Mouse (Mus musculus) bone marrow macrophage, adult 2 months (primary cell): ENCODE data around the gene Numa1. TPM values are rescaled to one million over a fixed set of nuclear protein-coding genes. Genes with fewer than 3 reads are reported as not detected.

Experiments used
- H3K27ac ChIP-seq: 2 replicates; pipeline ENCODE4 v1.5.1; 2012; ENCODE audit warnings: low read depth, low read length; ENCODE audit not compliant: insufficient read depth
- H3K4me1 ChIP-seq: 2 replicates; pipeline ENCODE4 v1.6.1; 2012; ENCODE audit warnings: low read length; ENCODE audit not compliant: control insufficient read depth, insufficient read depth
- H3K4me3 ChIP-seq: 2 replicates; pipeline ENCODE4 v1.5.1; 2012; ENCODE audit warnings: mild to moderate bottlenecking, low read length, moderate library complexity; ENCODE audit not compliant: insufficient read depth
- CTCF ChIP-seq: IDR thresholded peaks from 2 replicates; pipeline ENCODE4 v1.5.1; 2012; ENCODE audit warnings: low read depth, mild to moderate bottlenecking, low read length, moderate library complexity
- POLR2A ChIP-seq: IDR thresholded peaks from 2 replicates; pipeline ENCODE4 v1.6.1; 2012; ENCODE audit warnings: mild to moderate bottlenecking, low read depth, low read length, borderline replicate concordance
- polyA plus RNA-seq: library from polyadenylated mRNA; stranded (reverse); fragments of >200 nt; gene quantifications from 2 replicates; pipeline ENCODE4 v1.2.4, GENCODE M21; 2012; ENCODE audit not compliant: missing spikeins, insufficient read depth, insufficient read length

Gene Numa1
- polyA plus RNA-seq, 1 experiment: 145 TPM

DNA sequence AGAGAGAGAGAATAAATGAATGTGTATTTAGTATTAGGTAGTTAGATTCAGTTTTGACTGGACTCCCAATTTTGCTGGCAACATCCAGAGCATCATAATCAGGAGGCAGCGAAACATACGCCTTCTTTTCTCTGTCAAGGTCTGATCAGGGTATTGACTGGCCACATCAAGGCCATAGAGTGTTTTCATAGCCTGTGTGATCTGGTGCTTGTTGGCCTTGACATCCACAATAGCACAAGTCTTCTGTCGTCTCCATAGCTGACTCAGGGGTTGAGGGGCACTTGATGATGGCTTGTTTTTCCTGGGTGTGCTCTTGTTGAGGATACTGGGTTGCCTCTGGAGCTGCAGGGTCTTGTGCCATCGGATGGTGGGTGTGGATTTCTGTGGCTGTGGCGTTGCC is 23.0 kb downstream of the Numa1 start:
- TF ChIP-seq CTCF (no peak), POLR2A (no peak)
- H3K27ac ChIP-seq: no peak overlapping the region
- H3K4me1 ChIP-seq: peaks cover 23% of the 10 kb centered on the region
- H3K4me3 ChIP-seq: no peak overlapping the region

GRCm38 (mm10) chr7:101962829-101963228 is 28.9 kb downstream of the Numa1 start:
- TF ChIP-seq POLR2A (no peak), CTCF (no peak)
- no peak overlapping the region for H3K27ac ChIP-seq
- peaks cover 33% of the 10 kb centered on the region for H3K4me1 ChIP-seq
- no peak overlapping the region for H3K4me3 ChIP-seq

DNA sequence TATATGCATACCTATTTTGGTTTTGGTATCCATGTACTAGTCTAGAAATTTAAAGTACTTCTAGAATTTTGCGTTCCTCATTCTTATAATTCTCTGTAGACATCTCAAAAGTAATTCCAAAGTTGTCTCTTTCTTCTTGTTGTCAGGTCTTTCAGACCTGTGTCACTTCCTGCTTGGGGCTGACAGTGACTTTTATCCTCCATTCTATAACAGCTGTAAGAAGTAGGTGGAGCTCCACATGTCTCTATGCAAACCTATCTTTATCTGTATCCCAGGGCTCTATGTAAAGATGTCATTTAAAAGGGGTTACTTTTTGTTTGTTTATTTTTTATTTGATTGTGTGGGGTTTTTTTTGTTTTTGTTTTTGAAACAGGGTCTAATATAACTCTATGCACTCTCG is 29.7 kb downstream of the Numa1 start:
- peaks cover 38% of the 10 kb centered on the region for H3K4me1 ChIP-seq
- no peak for TF ChIP-seq CTCF
- no peak for TF ChIP-seq POLR2A

DNA sequence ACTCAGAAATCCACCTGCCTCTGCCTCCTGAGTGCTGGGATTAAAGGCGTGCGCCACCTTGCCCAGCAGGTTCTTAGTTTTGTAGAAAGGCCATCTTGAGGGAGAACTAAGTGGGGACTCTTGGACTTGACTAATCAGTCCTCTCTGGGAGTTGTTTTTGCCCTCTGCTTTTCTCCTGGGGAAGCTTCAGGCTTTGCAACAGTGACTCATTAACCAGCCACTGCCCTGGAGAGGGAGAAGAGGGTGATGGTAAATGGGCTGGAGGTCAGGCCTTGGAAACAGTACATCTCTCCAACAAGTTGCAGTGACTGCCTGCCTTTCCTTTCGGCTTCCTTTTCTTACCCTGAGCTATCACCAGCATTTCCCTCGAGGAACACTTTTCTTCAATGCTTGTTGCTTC is 30.6 kb downstream of the Numa1 start:
- H3K4me3 ChIP-seq: no peak overlapping the region
- peak overlapping the region; percentile 55 for H3K27ac ChIP-seq
- H3K4me1 ChIP-seq: peaks cover 43% of the 10 kb centered on the region
- no peak for TF ChIP-seq CTCF
- no peak for TF ChIP-seq POLR2A

More for the DNA sequence above, 29.7 kb downstream of the Numa1 start:
- Histone ChIP-seq H3K4me3 (no peak overlapping the region), H3K27ac (no peak overlapping the region)

DNA sequence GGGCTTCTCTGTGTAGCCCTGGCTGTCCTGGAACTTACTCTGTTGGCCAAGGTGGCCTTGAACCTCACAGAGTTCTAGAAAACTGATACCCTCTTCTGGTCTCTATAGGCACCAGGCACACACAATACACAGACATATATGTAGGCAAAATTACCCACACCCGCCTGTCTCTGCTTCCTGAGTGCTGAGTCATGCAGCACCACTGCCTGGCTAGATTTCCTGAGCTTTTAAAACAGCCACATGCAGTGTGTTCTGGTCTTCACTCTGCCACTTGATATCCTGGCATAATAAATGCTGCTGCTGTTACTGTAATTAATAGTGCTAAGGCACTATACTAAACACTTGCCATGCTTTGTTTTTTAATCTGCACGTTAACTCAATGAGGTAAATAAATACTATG is 31.7 kb downstream of the Numa1 start:
- H3K27ac ChIP-seq: peak overlapping the region; percentile 53
- TF ChIP-seq CTCF: no peak
- no peak for TF ChIP-seq POLR2A
- no peak overlapping the region for H3K4me3 ChIP-seq
- H3K4me1 ChIP-seq: peaks cover 40% of the 10 kb centered on the region

GRCm38 (mm10) chr7:101967256-101967655 is 33.3 kb downstream of the Numa1 start:
- peaks cover 45% of the 10 kb centered on the region for H3K4me1 ChIP-seq
- H3K4me3 ChIP-seq: no peak overlapping the region
- TF ChIP-seq POLR2A: no peak
- no peak for TF ChIP-seq CTCF
- H3K27ac ChIP-seq: no peak overlapping the region

- Histone ChIP-seq H3K4me1 (peaks cover 51% of the 10 kb centered on the region), H3K27ac (no peak overlapping the region), H3K4me3 (no peak overlapping the region)
Observed at GRCm38 (mm10) chr7:101968751-101969150, 34.8 kb downstream of the Numa1 start.

GRCm38 (mm10) chr7:101969694-101970428 is 36.0 kb downstream of the Numa1 start:
- Histone ChIP-seq H3K27ac (peak overlapping the region; percentile 80), H3K4me3 (peak overlapping the region; percentile 81), H3K4me1 (peaks cover 50% of the 10 kb centered on the region)
- no peak for TF ChIP-seq POLR2A
- TF ChIP-seq CTCF: no peak

More at GRCm38 (mm10) chr7:101968751-101969150, 34.8 kb downstream of the Numa1 start:
- no peak for TF ChIP-seq CTCF

DNA sequence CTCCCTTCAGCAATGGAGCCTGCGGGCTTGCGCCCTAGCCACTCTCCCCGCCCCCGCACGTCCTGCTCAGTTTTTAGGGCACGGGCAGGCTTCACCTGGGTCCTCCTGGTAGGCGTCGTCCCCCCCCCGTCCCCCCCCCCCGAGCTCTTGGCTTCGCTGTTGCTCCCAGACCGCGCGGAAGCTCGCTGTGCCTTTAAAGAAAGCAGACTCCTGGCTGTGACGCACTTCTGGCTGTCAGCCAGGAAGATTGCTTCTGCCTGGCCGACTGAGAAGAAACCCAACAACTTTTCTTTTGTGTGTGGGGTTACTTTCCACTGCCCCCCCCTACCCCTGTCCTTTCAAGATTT is 36.5 kb downstream of the Numa1 start:
- peaks cover 52% of the 10 kb centered on the region for H3K4me1 ChIP-seq
- TF ChIP-seq CTCF: no peak
- TF ChIP-seq POLR2A: no peak

GRCm38 (mm10) chr7:101970821-101971461 is 37.0 kb downstream of the Numa1 start:
- TF ChIP-seq POLR2A (no peak), CTCF (no peak)
- Histone ChIP-seq H3K4me3 (peak overlapping the region; percentile 81), H3K4me1 (peaks cover 53% of the 10 kb centered on the region), H3K27ac (peak overlapping the region; percentile 80)

More for the DNA sequence above, 36.5 kb downstream of the Numa1 start:
- Histone ChIP-seq H3K27ac (peak overlapping the region; percentile 80), H3K4me3 (peak overlapping the region; percentile 81)
